Mouse (Mus musculus) heart, adult 2 months (tissue): ENCODE measurements around the gene Mark4.

Experiments
- CTCF ChIP-seq: fragments of 200-600 bp; IDR thresholded peaks from 2 replicates; pipeline ENCODE4 v1.8.1; 2022; ENCODE audit warnings: antibody characterized with exemption, mild to moderate bottlenecking, moderate library complexity
- POLR2A ChIP-seq: fragments of 200-500 bp; IDR thresholded peaks from 2 replicates; pipeline ENCODE4 v1.6.1; 2011; ENCODE audit warnings: mild to moderate bottlenecking, low read depth, low read length, control low read depth; ENCODE audit not compliant: insufficient read depth

DNA sequence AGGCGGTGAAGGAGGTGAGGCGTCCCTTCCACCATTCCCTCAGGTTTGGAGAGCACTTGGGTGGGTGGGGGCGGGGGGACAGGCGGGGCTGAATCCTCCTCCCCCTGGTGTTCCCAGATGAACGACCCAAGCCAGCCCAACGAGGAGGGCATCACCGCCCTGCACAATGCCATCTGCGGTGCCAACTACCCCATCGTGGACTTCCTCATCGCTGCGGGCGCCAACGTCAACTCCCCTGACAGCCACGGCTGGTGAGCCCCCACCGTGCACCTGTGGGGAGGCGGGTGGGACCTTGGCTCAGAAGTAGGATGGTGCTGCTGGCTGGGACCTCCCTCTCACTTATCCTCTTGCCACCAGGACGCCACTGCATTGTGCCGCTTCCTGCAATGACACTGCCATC is 83.3 kb downstream of the Mark4 start:
- no peak for TF ChIP-seq POLR2A
- TF ChIP-seq CTCF = no peak
